Mouse (Mus musculus) thymus, adult 2 months (tissue): ENCODE measurements around the gene Gm37240.

ENCODE experiments used
- CTCF ChIP-seq: fragments of 200-500 bp; IDR thresholded peaks from 2 replicates; pipeline ENCODE4 v1.5.1; 2012; ENCODE audit warnings: mild to moderate bottlenecking, control low read depth, low read length, moderate library complexity, borderline replicate concordance; ENCODE audit not compliant: control insufficient read depth, poor library complexity, insufficient read depth; ENCODE audit errors: extremely low read depth
- POLR2A ChIP-seq: fragments of 200-500 bp; IDR thresholded peaks from 2 replicates; pipeline ENCODE4 v1.6.1; 2012; ENCODE audit warnings: mild to moderate bottlenecking, low read length, control low read depth, moderate library complexity; ENCODE audit not compliant: control insufficient read depth, poor library complexity, insufficient read depth; ENCODE audit errors: extremely low read depth

GRCm38 (mm10) chr3:84965156-84965555, 922.2 kb downstream of the Gm37240 start:
- TF ChIP-seq POLR2A, result no peak
- TF ChIP-seq CTCF, result no peak
